Mouse (Mus musculus): ENCODE measurements around the gene H2-T3. TPM values are rescaled to one million over a fixed set of nuclear protein-coding genes. Genes with fewer than 3 reads are reported as not detected.
A peak's percentile ranks its signal among the peaks of the same experiment; 100 is the strongest.

The H2-T3 gene
- polyA plus RNA-seq, 2 experiments = not detected

- TF ChIP-seq POLR2A (IDR thresholded peaks at IDR 0.05; ENCODE audit: borderline replicate concordance, extremely low read depth, insufficient read depth, insufficient read length) = no peak
- 80% methylated on average over 6 of the region's 6 CpGs for WGBS
- Histone ChIP-seq H3K4me1 (ENCODE audit: control insufficient read depth, insufficient read depth, low read length) (no peaks in the 10 kb centered on the region), H3K4me3 (replicated peaks; ENCODE audit: low read length) (no peak overlapping the region), H3K36me3 (ENCODE audit: control insufficient read depth, insufficient read depth, low read length) (no peaks in the 10 kb centered on the region), H3K27me3 (ENCODE audit: control insufficient read depth, insufficient read depth, low read length) (0 out of 2 replicates have a peak, but pooled peaks cover 2% of the 10 kb centered on the region), H3K27ac (replicated peaks; ENCODE audit: low read depth, low read length) (no peak overlapping the region), H3K9ac (ENCODE audit: low read depth, low read length, severe bottlenecking) (no peak overlapping the region), H3K4me2 (replicated peaks; ENCODE audit: low read depth, low read length, severe bottlenecking) (no peak overlapping the region), H3K9me3 (ENCODE audit: control insufficient read depth, low read length) (no peaks in the 10 kb centered on the region)
- no peak for DNase-seq (ENCODE audit: low spot score)
- no peak for ATAC-seq (ENCODE audit: low FRiP score, low read depth)
These were observed 4.4 kb upstream of the H2-T3 start for GRCm38 (mm10) chr17:36194471-36194870.

- Histone ChIP-seq H3K9me3 (ENCODE audit: control insufficient read depth, low read length) (no peaks in the 10 kb centered on the region), H3K4me1 (ENCODE audit: control insufficient read depth, insufficient read depth, low read length) (no peaks in the 10 kb centered on the region), H3K36me3 (ENCODE audit: control insufficient read depth, insufficient read depth, low read length) (no peaks in the 10 kb centered on the region), H3K27ac (replicated peaks; ENCODE audit: low read depth, low read length) (no peak overlapping the region), H3K4me3 (replicated peaks; ENCODE audit: low read length) (no peak overlapping the region), H3K4me2 (replicated peaks; ENCODE audit: low read depth, low read length, severe bottlenecking) (no peak overlapping the region), H3K27me3 (ENCODE audit: control insufficient read depth, insufficient read depth, low read length) (0 out of 2 replicates have a peak, but pooled peaks cover 8% of the 10 kb centered on the region), H3K9ac (ENCODE audit: low read depth, low read length, severe bottlenecking) (no peak overlapping the region)
- WGBS = 31% methylated on average over 8 of the region's 8 CpGs
- ATAC-seq (ENCODE audit: low FRiP score, low read depth) (no peak), DNase-seq (ENCODE audit: low spot score) (peak; percentile 89)
- no peak for TF ChIP-seq POLR2A (IDR thresholded peaks at IDR 0.05; ENCODE audit: borderline replicate concordance, extremely low read depth, insufficient read depth, insufficient read length)
These were observed 3.6 kb upstream of the H2-T3 start for GRCm38 (mm10) chr17:36193546-36194141.

DNA sequence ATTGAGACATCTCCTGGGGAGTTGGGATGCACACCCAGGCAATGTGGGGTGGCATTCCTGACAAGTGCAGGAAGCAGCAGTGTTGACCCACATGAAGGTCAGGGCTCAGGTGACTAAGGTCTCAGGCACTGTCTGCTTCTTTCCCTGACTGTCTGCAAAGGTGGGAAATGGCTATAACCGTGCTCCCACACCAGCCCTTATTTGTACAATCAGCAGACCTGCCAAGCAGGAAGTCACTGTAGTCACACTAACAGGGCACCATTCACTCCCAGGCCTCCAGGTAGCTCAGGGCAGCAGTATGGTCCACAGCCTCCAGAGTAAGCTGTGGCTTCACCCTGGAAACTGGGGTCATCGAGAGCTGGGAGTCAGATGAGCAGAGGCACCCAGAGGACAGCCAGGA, 2.3 kb upstream of the H2-T3 start:
- DNase-seq (ENCODE audit: low spot score) (no peak), ATAC-seq (ENCODE audit: low FRiP score, low read depth) (no peak)
- H3K36me3 ChIP-seq (ENCODE audit: control insufficient read depth, insufficient read depth, low read length) = no peaks in the 10 kb centered on the region
- no peaks in the 10 kb centered on the region for H3K9me3 ChIP-seq (ENCODE audit: control insufficient read depth, low read length)
- H3K27ac ChIP-seq (replicated peaks; ENCODE audit: low read depth, low read length) = no peak overlapping the region
- TF ChIP-seq POLR2A (IDR thresholded peaks at IDR 0.05; ENCODE audit: borderline replicate concordance, extremely low read depth, insufficient read depth, insufficient read length) = no peak
- H3K4me3 ChIP-seq (replicated peaks; ENCODE audit: low read length) = no peak overlapping the region
- H3K4me1 ChIP-seq (ENCODE audit: control insufficient read depth, insufficient read depth, low read length) = no peaks in the 10 kb centered on the region
- 0 out of 2 replicates have a peak, but pooled peaks cover 8% of the 10 kb centered on the region for H3K27me3 ChIP-seq (ENCODE audit: control insufficient read depth, insufficient read depth, low read length)
- 73% methylated on average over 2 of the region's 2 CpGs for WGBS
- H3K4me2 ChIP-seq (replicated peaks; ENCODE audit: low read depth, low read length, severe bottlenecking) = no peak overlapping the region
- no peak overlapping the region for H3K9ac ChIP-seq (ENCODE audit: low read depth, low read length, severe bottlenecking)

GRCm38 (mm10) chr17:36189491-36190168, 457 bp downstream of the H2-T3 start:
- H3K9me3 ChIP-seq (ENCODE audit: control insufficient read depth, low read length) = no peaks in the 10 kb centered on the region
- DNase-seq (ENCODE audit: low spot score) (no peak), ATAC-seq (ENCODE audit: low FRiP score, low read depth) (no peak)
- no peaks in the 10 kb centered on the region for H3K4me1 ChIP-seq (ENCODE audit: control insufficient read depth, insufficient read depth, low read length)
- no peak overlapping the region for H3K4me2 ChIP-seq (replicated peaks; ENCODE audit: low read depth, low read length, severe bottlenecking)
- no peak overlapping the region for H3K4me3 ChIP-seq (replicated peaks; ENCODE audit: low read length)
- TF ChIP-seq POLR2A (IDR thresholded peaks at IDR 0.05; ENCODE audit: borderline replicate concordance, extremely low read depth, insufficient read depth, insufficient read length) = no peak
- no peaks in the 10 kb centered on the region for H3K36me3 ChIP-seq (ENCODE audit: control insufficient read depth, insufficient read depth, low read length)
- H3K27me3 ChIP-seq (ENCODE audit: control insufficient read depth, insufficient read depth, low read length) = 0 out of 2 replicates have a peak, but pooled peaks cover 8% of the 10 kb centered on the region
- 44% methylated on average over 18 of the region's 18 CpGs for WGBS
- no peak overlapping the region for H3K27ac ChIP-seq (replicated peaks; ENCODE audit: low read depth, low read length)
- H3K9ac ChIP-seq (ENCODE audit: low read depth, low read length, severe bottlenecking) = no peak overlapping the region

DNA sequence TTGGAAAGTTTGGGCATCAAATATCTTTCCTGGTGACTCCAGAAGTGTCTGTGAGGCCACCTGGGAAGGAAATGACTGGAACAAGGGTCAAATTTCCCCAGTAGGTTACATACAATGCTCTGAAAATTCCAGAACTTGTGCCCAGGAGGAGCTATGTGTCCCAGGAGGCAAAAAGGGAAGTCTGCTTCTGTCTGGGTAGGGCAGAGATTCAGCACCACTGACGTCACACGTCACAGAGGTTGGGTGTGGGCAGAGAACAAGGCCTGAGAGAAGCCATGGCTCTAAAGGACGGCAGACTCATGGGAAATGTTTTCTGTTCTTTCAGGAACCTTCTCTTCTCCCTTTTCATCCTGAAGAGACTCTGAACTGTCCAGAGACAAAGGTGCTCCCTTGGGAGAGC, 2.5 kb downstream of the H2-T3 start:
- 0 out of 2 replicates have a peak, but pooled peaks cover 8% of the 10 kb centered on the region for H3K27me3 ChIP-seq (ENCODE audit: control insufficient read depth, insufficient read depth, low read length)
- no peak overlapping the region for H3K4me3 ChIP-seq (replicated peaks; ENCODE audit: low read length)
- no peak for ATAC-seq (ENCODE audit: low FRiP score, low read depth)
- no peak for TF ChIP-seq POLR2A (IDR thresholded peaks at IDR 0.05; ENCODE audit: borderline replicate concordance, extremely low read depth, insufficient read depth, insufficient read length)
- H3K4me2 ChIP-seq (replicated peaks; ENCODE audit: low read depth, low read length, severe bottlenecking) = no peak overlapping the region
- no peaks in the 10 kb centered on the region for H3K9me3 ChIP-seq (ENCODE audit: control insufficient read depth, low read length)
- WGBS = 49% methylated on average over 3 of the region's 3 CpGs
- H3K4me1 ChIP-seq (ENCODE audit: control insufficient read depth, insufficient read depth, low read length) = no peaks in the 10 kb centered on the region
- no peak for DNase-seq (ENCODE audit: low spot score)
- H3K36me3 ChIP-seq (ENCODE audit: control insufficient read depth, insufficient read depth, low read length) = no peaks in the 10 kb centered on the region
- H3K27ac ChIP-seq (replicated peaks; ENCODE audit: low read depth, low read length) = no peak overlapping the region
- no peak overlapping the region for H3K9ac ChIP-seq (ENCODE audit: low read depth, low read length, severe bottlenecking)
